Mouse (Mus musculus) embryonic facial prominence, embryonic 12.5 days (tissue): ENCODE measurements around the gene Tmed1. TPM values are rescaled to one million over a fixed set of nuclear protein-coding genes. Genes with fewer than 3 reads are reported as not detected.

ENCODE experiments used
- ATAC-seq: fragments of 200-750 bp; cut with Nextera tagmentation; 2 replicates; pipeline ENCODE4 v1.8.0; 2017; ENCODE audit not compliant: insufficient number of reproducible peaks, insufficient read depth, low FRiP score, low TSS enrichment
- H3K27ac ChIP-seq: fragments of 300-500 bp; sonication (generic); 2 replicates; pipeline ENCODE4 v1.5.1; 2016; ENCODE audit warnings: mild to moderate bottlenecking
- H3K27me3 ChIP-seq: fragments of 300-500 bp; sonication (generic); 2 replicates; pipeline ENCODE4 v1.6.1; 2016; ENCODE audit warnings: mild to moderate bottlenecking, moderate library complexity
- H3K36me3 ChIP-seq: fragments of 300-500 bp; sonication (generic); 2 replicates; pipeline ENCODE4 v1.6.1; 2016; ENCODE audit warnings: mild to moderate bottlenecking
- H3K4me1 ChIP-seq: fragments of 300-500 bp; sonication (generic); 2 replicates; pipeline ENCODE4 v1.6.1; 2016
- H3K4me2 ChIP-seq: fragments of 300-500 bp; sonication (generic); replicated peaks from 2 replicates; pipeline ENCODE4 v1.6.1; 2016; ENCODE audit warnings: mild to moderate bottlenecking, moderate library complexity
- H3K4me3 ChIP-seq: fragments of 300-500 bp; sonication (generic); 2 replicates; pipeline ENCODE4 v1.5.1; 2016; ENCODE audit warnings: mild to moderate bottlenecking
- H3K9ac ChIP-seq: fragments of 300-500 bp; sonication (generic); 2 replicates; pipeline ENCODE4 v1.6.1; 2016; ENCODE audit warnings: mild to moderate bottlenecking, moderate library complexity
- H3K9me3 ChIP-seq: fragments of 300-500 bp; sonication (generic); 2 replicates; pipeline ENCODE4 v1.6.1; 2016; ENCODE audit warnings: mild to moderate bottlenecking, moderate library complexity
- WGBS: fragments of 180-500 bp; shearing (Covaris S2); methylation state at CpG from one replicate; pipeline ENCODE4 v1.1.7; 2016; 5-methylcytosine and 5-hydroxymethylcytosine counted together
- polyA plus RNA-seq: library from polyadenylated mRNA; unstranded; fragments of >200 nt; fragmentation: Nextera tagmentation; extraction: Ambion mirVana; gene quantifications from 2 replicates; pipeline ENCODE4 v1.2.1, GENCODE M21; 2016

Tmed1 gene
- polyA plus RNA-seq: 113 and 115 TPM in 2 replicates

GRCm38 (mm10) chr9:21509772-21510688 lies at the start of gene Tmed1:
Gene Tmed1 (minus strand): TSS chr9:21510252.
- H3K27ac ChIP-seq: peak within 1 kb of the TSS; percentile 76
- H3K27me3 ChIP-seq: no peaks in the 10 kb centered on the region
- no peaks in the 10 kb centered on the region for H3K9me3 ChIP-seq
- H3K4me1 ChIP-seq: peaks cover 12% of the 10 kb centered on the region
- H3K4me2 ChIP-seq: peak within 1 kb of the TSS; percentile 64
- WGBS: under 1% methylated on average over 44 of the region's 44 CpGs
- peak; percentile 95 for ATAC-seq
- peak within 1 kb of the TSS; percentile 54 for H3K9ac ChIP-seq
- H3K36me3 ChIP-seq: peaks cover 38% of the 10 kb centered on the region
- peak within 1 kb of the TSS; percentile 50 for H3K4me3 ChIP-seq

- ATAC-seq: no peak
- H3K4me1 ChIP-seq: no peaks in the 10 kb centered on the region
- no peak overlapping the region for H3K27ac ChIP-seq
- 94% methylated on average over 3 of the region's 3 CpGs for WGBS
- H3K27me3 ChIP-seq: no peaks in the 10 kb centered on the region
- H3K4me2 ChIP-seq: no peak overlapping the region
- peaks cover 28% of the 10 kb centered on the region for H3K36me3 ChIP-seq
- H3K4me3 ChIP-seq: no peak overlapping the region
- no peak overlapping the region for H3K9ac ChIP-seq
- no peaks in the 10 kb centered on the region for H3K9me3 ChIP-seq
Measured at GRCm38 (mm10) chr9:21559151-21559550, 49.1 kb upstream of the Tmed1 start.

- H3K27ac ChIP-seq: no peak overlapping the region
- H3K9me3 ChIP-seq: no peaks in the 10 kb centered on the region
- H3K36me3 ChIP-seq: peaks cover 28% of the 10 kb centered on the region
- no peak for ATAC-seq
- H3K27me3 ChIP-seq: no peaks in the 10 kb centered on the region
- H3K4me2 ChIP-seq: no peak overlapping the region
- H3K4me1 ChIP-seq: no peaks in the 10 kb centered on the region
- WGBS: 89% methylated on average over 4 of the region's 4 CpGs
- no peak overlapping the region for H3K9ac ChIP-seq
- no peak overlapping the region for H3K4me3 ChIP-seq
Measured at GRCm38 (mm10) chr9:21558366-21558765, 48.3 kb upstream of the Tmed1 start.

GRCm38 (mm10) chr9:21557556-21557955 lies 47.5 kb upstream of the Tmed1 start:
- 95% methylated on average over 2 of the region's 2 CpGs for WGBS
- no peak for ATAC-seq
- Histone ChIP-seq H3K36me3 (peaks cover 28% of the 10 kb centered on the region), H3K4me3 (no peak overlapping the region), H3K27me3 (no peaks in the 10 kb centered on the region), H3K4me2 (no peak overlapping the region), H3K4me1 (no peaks in the 10 kb centered on the region), H3K9ac (no peak overlapping the region), H3K9me3 (no peaks in the 10 kb centered on the region), H3K27ac (no peak overlapping the region)

- H3K36me3 ChIP-seq: peaks cover 28% of the 10 kb centered on the region
- H3K4me3 ChIP-seq: no peak overlapping the region
- H3K4me1 ChIP-seq: no peaks in the 10 kb centered on the region
- H3K9ac ChIP-seq: no peak overlapping the region
- no peak overlapping the region for H3K4me2 ChIP-seq
- no peaks in the 10 kb centered on the region for H3K9me3 ChIP-seq
- H3K27me3 ChIP-seq: no peaks in the 10 kb centered on the region
- no peak for ATAC-seq
- WGBS: 91% methylated on average over 2 of the region's 2 CpGs
- no peak overlapping the region for H3K27ac ChIP-seq
Measured at GRCm38 (mm10) chr9:21556996-21557395, 46.9 kb upstream of the Tmed1 start.

GRCm38 (mm10) chr9:21555198-21555742 lies 45.2 kb upstream of the Tmed1 start:
- 87% methylated on average over 6 of the region's 6 CpGs for WGBS
- no peak for ATAC-seq
- H3K36me3 ChIP-seq: peaks cover 36% of the 10 kb centered on the region
- no peaks in the 10 kb centered on the region for H3K9me3 ChIP-seq
- H3K27me3 ChIP-seq: no peaks in the 10 kb centered on the region
- H3K4me1 ChIP-seq: no peaks in the 10 kb centered on the region
- H3K4me2 ChIP-seq: no peak overlapping the region
- no peak overlapping the region for H3K4me3 ChIP-seq
- no peak overlapping the region for H3K27ac ChIP-seq
- no peak overlapping the region for H3K9ac ChIP-seq

- Histone ChIP-seq H3K4me3 (no peak overlapping the region), H3K9ac (no peak overlapping the region), H3K27me3 (no peaks in the 10 kb centered on the region), H3K36me3 (peaks cover 38% of the 10 kb centered on the region), H3K9me3 (no peaks in the 10 kb centered on the region), H3K4me1 (peaks cover 2% of the 10 kb centered on the region; the same call in 1 of the 2 replicates), H3K4me2 (no peak overlapping the region), H3K27ac (no peak overlapping the region)
- 88% methylated on average over 6 of the region's 6 CpGs for WGBS
- no peak for ATAC-seq
Measured at GRCm38 (mm10) chr9:21553607-21554273, 43.7 kb upstream of the Tmed1 start.

GRCm38 (mm10) chr9:21551049-21551448 lies 41.0 kb upstream of the Tmed1 start:
- Histone ChIP-seq H3K27ac (no peak overlapping the region), H3K4me3 (no peak overlapping the region), H3K9ac (no peak overlapping the region), H3K27me3 (no peaks in the 10 kb centered on the region), H3K9me3 (no peaks in the 10 kb centered on the region), H3K4me2 (no peak overlapping the region), H3K36me3 (peaks cover 24% of the 10 kb centered on the region), H3K4me1 (peaks cover 10% of the 10 kb centered on the region)
- no peak for ATAC-seq
- 91% methylated on average over 2 of the region's 2 CpGs for WGBS

- H3K9ac ChIP-seq: peak overlapping the region; percentile 96
- peak; percentile 1; the same call in 1 of the 2 replicates for ATAC-seq
- H3K4me2 ChIP-seq: peak overlapping the region; percentile 67
- H3K27me3 ChIP-seq: no peaks in the 10 kb centered on the region
- H3K4me1 ChIP-seq: peaks cover 19% of the 10 kb centered on the region
- no peaks in the 10 kb centered on the region for H3K9me3 ChIP-seq
- WGBS: under 1% methylated on average over 31 of the region's 66 CpGs
- peak overlapping the region; percentile 77 for H3K4me3 ChIP-seq
- H3K36me3 ChIP-seq: peaks cover 19% of the 10 kb centered on the region
- H3K27ac ChIP-seq: peak overlapping the region; percentile 99
Measured at GRCm38 (mm10) chr9:21547075-21547941, 37.3 kb upstream of the Tmed1 start.

- peak within 1 kb of the TSS; percentile 77 for H3K4me3 ChIP-seq
- H3K4me2 ChIP-seq: peak within 1 kb of the TSS; percentile 67
- peak within 1 kb of the TSS; percentile 96 for H3K9ac ChIP-seq
- no peaks in the 10 kb centered on the region for H3K27me3 ChIP-seq
- peaks cover 19% of the 10 kb centered on the region for H3K36me3 ChIP-seq
- peak within 1 kb of the TSS; percentile 99 for H3K27ac ChIP-seq
- ATAC-seq: no peak; the same call in 1 of the 2 replicates
- H3K4me1 ChIP-seq: peaks cover 19% of the 10 kb centered on the region
- no peaks in the 10 kb centered on the region for H3K9me3 ChIP-seq
- under 1% methylated on average over 35 of the region's 52 CpGs for WGBS
Measured at GRCm38 (mm10) chr9:21546789-21547074, 36.7 kb upstream of the Tmed1 start, which contains the start of gene Carm1. Gene Carm1 (plus strand): TSS chr9:21546894.
